Mouse (Mus musculus) urinary bladder, postnatal 36 days (tissue): ENCODE data around the gene Pard6a.

Source experiments
- DNase-seq, 2 experiments: peaks; one replicate each; pipeline ENCODE4 v3.0.0; 2022; ENCODE audit warnings: low spot score in 2 of 2, mixed read lengths in 1 of 2

Pard6a gene

GRCm38 (mm10) chr8:105700566-105700965 lies 382 bp upstream of the Pard6a start:
- DNase-seq = peak in 1 of 2 experiments; percentile 34

DNA sequence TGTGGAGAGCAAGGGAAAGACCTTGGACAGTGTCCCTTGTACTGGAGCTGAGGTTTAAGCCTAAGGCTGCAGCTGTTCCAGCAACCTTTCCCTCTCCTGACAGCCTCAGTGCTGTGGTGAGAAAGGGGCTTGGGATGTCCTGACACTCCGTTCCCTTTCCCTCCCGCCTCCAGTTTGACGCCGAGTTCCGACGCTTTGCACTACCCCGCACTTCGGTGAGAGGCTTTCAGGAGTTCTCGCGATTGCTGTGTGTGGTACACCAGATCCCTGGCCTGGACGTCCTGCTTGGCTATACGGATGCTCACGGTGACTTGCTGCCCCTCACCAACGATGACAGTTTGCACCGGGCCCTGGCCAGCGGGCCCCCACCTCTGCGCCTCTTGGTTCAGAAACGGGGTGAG lies 1.1 kb downstream of the Pard6a start:
- DNase-seq = no peak

DNA sequence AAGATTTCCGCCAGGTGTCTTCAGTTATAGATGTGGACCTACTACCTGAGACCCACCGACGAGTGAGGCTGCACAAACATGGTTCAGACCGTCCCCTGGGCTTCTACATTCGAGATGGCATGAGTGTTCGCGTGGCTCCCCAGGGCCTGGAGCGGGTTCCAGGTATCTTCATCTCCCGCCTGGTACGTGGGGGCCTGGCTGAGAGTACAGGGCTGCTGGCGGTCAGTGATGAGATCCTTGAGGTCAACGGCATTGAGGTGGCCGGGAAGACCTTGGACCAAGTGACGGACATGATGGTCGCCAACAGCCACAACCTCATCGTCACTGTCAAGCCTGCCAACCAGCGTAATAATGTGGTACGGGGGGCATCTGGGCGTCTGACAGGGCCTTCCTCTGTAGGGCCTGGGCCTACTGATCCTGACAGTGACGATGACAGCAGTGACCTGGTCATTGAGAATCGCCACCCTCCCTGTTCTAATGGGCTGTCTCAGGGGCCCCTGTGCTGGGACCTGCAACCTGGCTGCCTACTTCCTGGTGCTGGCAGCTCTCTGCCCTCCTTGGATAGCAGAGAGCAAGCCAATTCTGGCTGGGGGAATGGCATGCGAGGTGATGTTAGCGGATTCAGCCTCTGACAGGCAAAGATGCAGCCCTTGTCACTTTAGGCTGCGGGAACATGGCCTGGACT lies 1.9 kb downstream of the Pard6a start:
- no peak for DNase-seq

GRCm38 (mm10) chr8:105704146-105704812 lies 3.3 kb downstream of the Pard6a start:
- no peak for DNase-seq

DNA sequence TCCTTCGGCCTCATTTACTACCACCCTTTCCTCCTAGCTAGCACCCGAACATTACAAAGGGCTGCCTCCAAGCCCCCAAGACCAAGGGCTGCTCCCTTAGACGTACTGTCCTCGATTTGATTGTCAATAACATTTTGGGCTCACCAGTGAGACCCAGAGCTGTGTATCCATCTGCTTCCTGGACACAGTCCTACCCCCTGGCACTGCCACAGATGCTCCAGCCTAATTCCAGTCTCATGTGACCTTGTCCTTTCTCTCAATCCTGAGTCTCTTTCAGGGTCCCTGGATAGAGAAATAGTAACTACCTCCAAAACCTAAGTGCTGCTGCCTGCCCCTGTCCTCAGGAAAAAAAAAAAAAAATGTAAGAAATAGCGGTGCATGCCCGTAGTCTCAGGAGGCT lies 4.0 kb downstream of the Pard6a start:
- no peak for DNase-seq

- no peak for DNase-seq
Observed at GRCm38 (mm10) chr8:105706426-105706825, 5.5 kb downstream of the Pard6a start.

- DNase-seq = peak; percentile 72 to 82
Observed at GRCm38 (mm10) chr8:105707498-105708403, 6.8 kb downstream of the Pard6a start, which contains the start of the genes 4933405L10Rik and Enkd1. 4933405L10Rik (plus strand) TSS chr8:105707655. Enkd1 (minus strand) TSS chr8:105708210.

DNA sequence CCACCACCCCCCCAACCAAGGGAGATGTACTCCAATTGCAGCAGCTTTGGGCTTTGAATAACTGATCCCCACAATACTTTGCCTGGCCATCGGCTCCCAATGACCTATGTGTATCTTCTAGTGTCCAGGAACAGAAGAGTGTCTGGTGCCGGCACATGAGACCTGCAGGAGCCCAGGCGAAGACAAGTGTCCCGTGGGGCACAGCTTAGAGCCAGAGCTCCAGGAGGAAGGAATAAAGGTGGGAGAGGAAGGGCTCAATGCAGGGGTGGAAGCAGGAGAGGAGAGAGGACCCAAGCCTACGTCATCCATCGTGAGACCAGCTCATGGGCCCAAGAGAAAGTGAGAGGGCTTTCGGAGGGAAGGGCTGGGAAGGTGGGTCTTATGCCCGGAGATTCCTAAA lies 7.7 kb downstream of the Pard6a start:
- no peak for DNase-seq

- DNase-seq = no peak
Observed at GRCm38 (mm10) chr8:105709317-105709716, 8.4 kb downstream of the Pard6a start.

DNA sequence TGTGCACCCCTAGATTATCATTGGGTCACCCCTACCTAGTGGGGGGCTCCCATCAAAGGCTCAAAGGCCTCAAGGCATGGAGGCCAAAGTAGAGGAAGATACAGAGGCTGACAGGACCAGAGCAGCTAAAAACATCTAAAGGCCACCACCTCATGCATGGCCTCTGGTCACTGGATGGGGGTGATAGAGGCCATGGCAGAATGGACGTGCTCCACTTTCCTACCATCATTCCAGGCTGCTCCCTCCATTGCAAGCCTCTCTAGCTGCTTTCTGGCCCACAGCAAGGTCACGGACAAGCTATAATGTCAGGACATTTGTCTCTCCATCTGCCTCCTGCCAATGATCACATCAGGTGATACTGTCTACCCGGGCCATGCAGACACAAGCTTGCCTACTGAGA lies 11.3 kb downstream of the Pard6a start:
- no peak for DNase-seq

DNA sequence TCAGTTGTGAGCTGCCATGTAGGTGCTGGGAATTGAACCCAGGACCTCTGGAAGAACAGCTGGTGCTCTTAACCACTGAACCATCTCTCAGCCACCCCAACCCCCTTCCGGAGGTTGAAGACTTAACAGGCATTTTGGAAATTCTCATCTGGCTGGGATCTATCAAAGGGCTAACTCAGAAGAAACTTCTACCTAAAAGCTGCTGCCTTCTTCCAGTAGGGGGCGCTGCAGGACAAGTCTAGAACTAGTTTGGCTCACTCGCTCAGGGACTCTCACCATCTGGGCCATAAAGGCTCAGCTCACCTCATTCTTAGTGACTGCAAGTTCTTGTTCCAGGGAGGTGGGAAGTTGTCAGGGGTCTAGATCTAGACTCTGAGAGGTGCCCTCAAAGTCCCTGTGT lies 13.2 kb downstream of the Pard6a start:
- peak; percentile 79 to 86 for DNase-seq

- no peak for DNase-seq
Observed at GRCm38 (mm10) chr8:105715042-105715441, 14.1 kb downstream of the Pard6a start.

GRCm38 (mm10) chr8:105716302-105716945 lies 15.5 kb downstream of the Pard6a start:
- DNase-seq = no peak

DNA sequence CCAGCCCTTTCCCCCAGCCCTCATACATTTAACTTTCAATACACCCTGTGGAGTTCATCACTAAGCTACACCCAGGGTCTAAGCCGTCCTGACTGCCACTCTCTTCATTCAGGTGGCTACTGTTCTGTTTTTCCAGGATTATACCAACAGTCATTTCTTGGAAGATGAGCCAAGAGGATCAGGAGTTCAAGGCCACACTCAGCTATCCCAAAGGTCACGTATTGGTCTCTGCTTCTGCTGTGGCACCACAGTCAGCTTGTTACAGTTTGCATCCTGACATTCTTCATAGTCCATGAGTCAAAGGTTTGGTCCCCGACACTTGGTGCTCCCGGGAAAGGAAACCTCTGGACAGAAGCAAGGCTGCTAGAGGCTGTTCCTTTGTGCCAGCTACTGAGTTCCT lies 18.7 kb downstream of the Pard6a start:
- DNase-seq = no peak

DNA sequence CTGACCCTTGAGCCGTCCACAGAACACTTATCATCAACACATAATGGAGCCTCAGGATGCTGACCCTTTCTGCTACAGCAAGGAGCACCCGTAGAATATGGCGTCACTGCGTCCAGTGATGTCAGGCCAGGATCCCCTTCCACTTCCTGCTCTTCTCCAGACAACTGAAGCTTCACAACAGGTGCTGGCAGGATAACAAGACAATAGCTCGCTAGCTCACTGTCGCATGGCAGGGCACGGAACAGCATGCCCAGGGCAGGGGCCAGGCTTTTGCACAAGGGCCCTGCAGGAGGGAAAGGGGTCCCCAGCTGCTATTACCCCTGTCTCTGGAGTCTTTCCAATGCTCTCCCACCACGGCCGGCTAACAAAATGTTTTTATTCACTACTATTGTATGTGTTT lies 21.9 kb downstream of the Pard6a start:
- no peak for DNase-seq

DNA sequence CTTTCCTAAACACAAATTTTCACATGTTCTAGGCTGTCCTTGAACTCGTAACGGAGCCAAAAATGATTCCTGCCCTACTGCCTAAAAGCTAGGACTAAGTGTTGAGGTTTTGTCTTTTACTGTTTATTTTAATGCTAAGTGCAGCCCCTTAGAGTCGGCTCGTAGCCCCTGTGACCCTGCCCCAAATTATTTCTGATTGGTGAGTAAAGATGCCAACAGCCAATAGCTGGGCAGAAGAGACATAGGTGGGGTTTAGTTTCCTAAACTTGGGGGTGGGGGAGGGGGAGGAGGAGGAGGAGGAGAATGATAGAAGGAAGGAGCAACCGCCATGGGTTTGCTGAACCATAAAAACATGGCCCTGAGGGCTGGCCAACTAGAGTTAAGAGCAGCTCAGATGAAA lies 24.8 kb downstream of the Pard6a start:
- DNase-seq = no peak

- DNase-seq = no peak
Observed at GRCm38 (mm10) chr8:105727397-105728124, 26.6 kb downstream of the Pard6a start.

DNA sequence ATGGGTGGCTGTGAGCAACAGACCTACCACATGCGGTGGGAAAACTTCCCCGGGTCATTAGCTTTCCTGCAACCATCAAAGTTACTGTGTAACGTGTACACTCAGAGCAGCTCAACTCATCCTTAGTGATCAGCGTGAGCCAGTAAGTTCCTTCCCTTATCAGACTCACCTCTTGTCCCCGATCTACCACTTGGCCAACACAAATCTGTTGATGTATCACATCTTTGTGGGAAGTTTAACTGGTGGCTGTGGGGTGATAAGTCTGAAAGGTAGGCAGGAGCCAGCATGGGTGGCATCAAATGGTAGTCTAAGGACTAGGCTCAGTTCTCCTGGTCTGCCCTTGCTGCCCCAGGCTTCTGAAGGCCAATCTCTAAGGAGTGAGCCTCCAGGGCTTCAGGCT lies 31.2 kb downstream of the Pard6a start:
- no peak for DNase-seq

- DNase-seq = no peak
Observed at GRCm38 (mm10) chr8:105739216-105739615, 38.3 kb downstream of the Pard6a start.

GRCm38 (mm10) chr8:105743301-105743700 lies 42.4 kb downstream of the Pard6a start:
- no peak for DNase-seq

DNA sequence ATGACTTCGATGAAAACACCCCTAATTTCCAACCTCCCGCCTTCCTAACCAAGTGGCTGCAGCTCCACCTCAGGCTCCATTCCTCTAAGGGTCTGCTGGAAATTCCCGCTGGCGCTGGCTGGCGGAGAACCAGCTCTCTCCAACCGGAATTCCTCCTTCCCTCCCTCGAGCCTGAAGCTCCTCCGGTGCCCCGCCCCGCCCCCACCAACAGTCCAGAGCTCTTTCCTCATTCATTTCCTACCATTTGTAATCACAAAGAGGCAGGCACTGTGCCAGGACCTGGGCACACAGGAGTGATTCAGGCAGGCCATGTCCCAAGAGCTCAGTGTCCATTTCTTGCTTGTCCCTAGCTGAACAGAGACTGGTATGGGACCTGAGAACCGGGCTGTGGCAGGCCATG lies 49.7 kb downstream of the Pard6a start:
- peak in 1 of 2 experiments; percentile 75 for DNase-seq
